Mouse (Mus musculus): ENCODE data around the gene Fam133b.
A peak's percentile ranks its signal among the peaks of the same experiment; 100 is the strongest.
"Not testable (repeated sequence)": the region's sequence is repeated elsewhere in the genome, so short reads cannot be mapped to it uniquely, and the experiment has no call there.

The Fam133b gene

DNA sequence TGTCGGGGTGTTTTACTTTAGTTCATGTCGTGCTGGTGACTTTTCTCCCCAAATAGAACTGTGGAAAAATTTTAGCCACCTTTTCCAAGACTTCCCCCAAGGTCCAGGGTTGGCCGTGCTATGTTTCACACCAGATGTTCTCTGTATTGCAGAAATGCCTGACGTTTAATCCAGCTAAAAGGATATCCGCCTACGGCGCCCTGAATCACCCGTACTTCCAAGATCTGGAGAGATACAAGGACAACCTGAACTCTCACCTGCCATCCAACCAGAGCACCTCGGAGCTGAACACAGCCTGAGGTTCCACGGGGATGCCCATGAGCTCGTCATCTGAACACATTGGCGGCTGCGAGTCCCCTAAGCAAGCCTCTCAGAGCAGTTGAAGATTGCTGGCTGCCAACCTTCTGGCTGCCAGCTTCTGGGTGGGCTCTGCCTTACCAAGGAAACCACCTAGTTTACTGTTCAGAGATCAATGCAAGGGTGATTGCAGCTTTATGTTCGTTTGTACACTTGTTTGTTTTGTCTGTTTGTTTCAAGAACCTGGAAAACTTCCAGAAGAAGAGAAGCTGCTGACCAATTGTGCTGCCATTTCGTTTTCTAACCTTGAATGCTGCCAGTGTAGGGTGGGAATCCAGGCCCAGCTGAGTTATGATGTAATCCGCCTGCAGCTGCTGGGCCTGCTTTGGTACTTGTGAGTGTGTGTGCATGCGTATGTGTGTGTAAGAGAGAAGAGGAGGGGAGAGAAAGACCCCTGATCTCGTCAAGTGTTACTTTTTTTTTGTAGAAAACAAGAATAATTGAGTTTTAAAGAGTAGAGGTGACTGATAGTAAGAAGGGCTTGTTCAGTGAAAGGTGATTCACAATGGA lies 22.9 kb upstream of the Fam133b start:
- no peak for DNase-seq (ENCODE audit: low spot score in 2 of 2)

DNA sequence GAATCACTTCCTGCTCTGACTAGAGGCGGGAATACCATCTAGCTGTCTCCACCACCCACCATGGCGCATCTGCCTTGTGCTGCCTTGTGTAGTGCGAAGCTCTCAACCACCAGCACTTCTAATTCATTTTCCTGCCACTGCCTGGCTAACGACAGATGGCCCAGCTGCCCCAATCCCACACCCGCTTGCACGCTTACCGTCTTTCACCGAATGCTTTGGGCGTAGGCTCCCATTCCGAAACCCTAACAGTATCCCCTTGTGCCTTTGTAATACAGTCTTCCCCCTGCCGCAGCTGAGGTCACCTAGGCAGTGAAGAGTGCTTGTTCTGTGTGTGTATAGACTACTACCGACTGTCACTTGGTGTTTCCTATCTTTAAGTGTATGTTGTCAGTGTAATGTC lies 21.9 kb upstream of the Fam133b start:
- DNase-seq (ENCODE audit: low spot score in 2 of 2) = no peak

DNA sequence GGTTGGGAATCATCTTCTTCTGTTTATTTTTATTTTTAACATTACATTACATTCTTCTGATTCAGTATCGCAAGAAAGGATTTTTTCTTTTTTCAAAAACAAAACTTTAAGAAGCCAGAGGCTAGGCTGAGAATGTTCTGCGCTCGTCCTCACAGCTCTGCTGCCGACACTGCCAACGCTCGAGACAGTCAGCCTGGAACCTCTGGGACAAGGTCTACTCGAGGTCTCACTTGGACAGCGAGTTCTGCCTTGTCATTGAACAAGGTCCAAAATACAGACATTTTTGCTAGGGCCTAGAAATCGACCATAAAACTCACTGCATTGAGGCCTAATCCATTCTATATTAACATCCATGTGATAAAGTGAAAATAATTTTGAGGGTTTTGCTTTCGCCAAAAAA lies 20.8 kb upstream of the Fam133b start:
- no peak for DNase-seq (ENCODE audit: low spot score in 2 of 2)

GRCm38 (mm10) chr5:3527041-3527691 lies 16.5 kb upstream of the Fam133b start:
- no peak for DNase-seq (ENCODE audit: low spot score in 2 of 2)

DNA sequence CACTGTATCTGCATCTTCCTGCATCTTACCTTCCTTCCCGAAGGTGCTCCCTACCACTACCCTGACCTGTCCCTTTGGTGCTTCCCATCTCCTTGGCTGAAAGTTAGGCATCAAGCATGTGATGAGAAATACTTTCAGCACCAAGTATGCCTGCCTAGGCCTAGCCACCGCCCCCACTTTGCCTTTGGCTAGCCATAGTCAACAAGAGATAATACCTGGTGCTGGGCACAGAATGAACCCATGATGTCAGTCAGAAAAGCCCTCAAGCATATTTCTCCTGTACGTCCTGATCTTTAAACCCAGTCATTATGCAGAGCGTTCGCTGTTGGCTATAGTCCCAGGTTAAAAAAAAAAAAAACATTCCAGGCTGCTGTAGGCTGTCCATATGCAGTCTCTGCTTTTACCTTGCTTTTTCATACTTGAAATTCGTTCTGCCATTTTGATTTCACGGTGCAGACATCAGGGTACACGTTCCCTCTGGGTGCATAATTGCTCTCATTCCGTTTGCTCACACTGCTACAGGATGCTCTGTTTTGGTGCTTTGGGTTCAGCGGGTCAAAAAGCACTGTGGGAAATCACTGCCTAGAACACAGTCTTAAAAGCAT lies 13.9 kb upstream of the Fam133b start:
- DNase-seq (ENCODE audit: low spot score in 2 of 2) = no peak

GRCm38 (mm10) chr5:3532048-3532447 lies 11.6 kb upstream of the Fam133b start:
- not testable (repeated sequence) for DNase-seq (ENCODE audit: low spot score in 2 of 2)

DNA sequence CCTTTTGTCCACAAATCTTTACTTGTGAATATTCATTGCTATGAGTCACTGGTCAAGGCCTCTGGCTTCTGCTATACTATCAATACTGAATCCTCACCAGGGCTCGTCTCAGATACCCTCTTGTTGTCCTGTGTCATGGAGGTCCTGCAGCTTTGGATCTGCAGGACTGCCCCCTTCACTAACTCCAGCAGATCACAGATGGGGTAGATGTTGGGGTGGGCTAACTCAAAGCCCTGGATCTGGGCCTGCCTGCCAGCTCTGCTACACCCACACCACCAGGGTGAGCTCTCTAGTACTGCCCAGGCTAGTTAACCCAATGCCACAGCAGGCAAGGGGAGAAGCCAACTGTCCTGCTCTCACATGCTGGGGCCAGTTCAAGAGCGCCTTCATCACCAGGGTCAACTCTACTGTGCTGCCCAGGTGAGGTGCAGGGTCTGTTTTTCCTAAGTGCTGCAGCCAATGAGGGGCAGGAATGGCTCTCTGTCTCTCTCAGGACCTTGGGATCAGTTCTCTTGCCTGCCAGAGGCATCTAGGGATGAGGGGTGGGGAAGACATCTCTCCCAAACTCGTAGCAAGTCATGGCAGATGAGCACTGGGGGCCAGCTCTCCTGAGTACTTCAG lies 6.9 kb upstream of the Fam133b start:
- no peak for DNase-seq (ENCODE audit: low spot score in 2 of 2)

- DNase-seq (ENCODE audit: low spot score in 2 of 2) = no peak
Observed at GRCm38 (mm10) chr5:3538505-3539472, 4.8 kb upstream of the Fam133b start.

- DNase-seq (ENCODE audit: low spot score in 2 of 2) = no peak
Observed at GRCm38 (mm10) chr5:3541871-3542270, 1.8 kb upstream of the Fam133b start.

- no peak for DNase-seq (ENCODE audit: low spot score in 2 of 2)
Observed at GRCm38 (mm10) chr5:3544480-3544769, 792 bp downstream of the Fam133b start.

GRCm38 (mm10) chr5:3546226-3546625 lies 2.6 kb downstream of the Fam133b start:
- no peak for DNase-seq (ENCODE audit: low spot score in 2 of 2)

DNA sequence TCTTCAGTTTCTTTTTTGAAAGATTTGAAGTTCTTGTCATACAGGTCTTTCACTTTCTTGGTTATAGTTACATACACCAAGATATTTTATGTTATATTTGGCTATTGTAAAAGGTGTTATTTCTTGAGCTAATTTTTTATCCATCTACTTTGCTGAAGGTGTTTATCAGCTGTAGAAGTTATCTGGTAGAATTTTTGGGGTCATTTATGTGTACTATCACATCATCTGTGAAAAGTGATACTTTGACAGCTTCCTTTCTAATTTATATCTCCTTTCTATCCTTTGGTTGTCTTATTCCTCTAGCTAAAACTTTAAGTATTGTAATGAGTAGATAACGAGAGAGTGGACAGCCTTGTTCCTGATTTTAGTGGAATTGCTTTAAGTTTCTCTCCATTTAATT lies 7.8 kb downstream of the Fam133b start:
- no peak for DNase-seq (ENCODE audit: low spot score in 2 of 2)

GRCm38 (mm10) chr5:3554198-3554597 lies 10.6 kb downstream of the Fam133b start:
- no peak for DNase-seq (ENCODE audit: low spot score in 2 of 2)

GRCm38 (mm10) chr5:3571266-3571665 lies 27.6 kb downstream of the Fam133b start, which contains the start of gene 1700109H08Rik:
1700109H08Rik (plus strand) TSS chr5:3571566.
- no peak for DNase-seq (ENCODE audit: low spot score in 2 of 2)

GRCm38 (mm10) chr5:3574825-3575224 lies 31.2 kb downstream of the Fam133b start:
- no peak for DNase-seq (ENCODE audit: low spot score in 2 of 2)

GRCm38 (mm10) chr5:3577939-3578338 lies 34.3 kb downstream of the Fam133b start:
- DNase-seq (ENCODE audit: low spot score in 2 of 2) = no peak

DNA sequence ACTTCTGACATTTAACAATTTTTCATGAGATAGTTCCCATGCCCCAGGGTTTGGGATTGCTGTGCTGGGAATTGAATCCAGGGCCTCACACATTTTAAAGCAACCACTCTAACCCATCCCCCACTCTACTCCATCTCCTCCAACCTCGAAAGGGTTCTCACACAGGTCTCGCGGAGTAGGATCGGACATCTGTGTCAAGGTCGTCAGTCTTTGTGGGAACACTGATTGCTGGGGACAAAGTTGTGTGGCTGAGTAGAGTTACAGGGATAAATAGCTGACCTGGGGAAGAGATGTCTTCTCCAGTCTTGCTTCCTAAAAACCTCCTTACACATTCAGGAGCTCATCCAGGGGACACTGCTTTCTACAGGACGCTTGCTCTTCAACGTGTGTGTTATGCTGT lies 35.4 kb downstream of the Fam133b start:
- no peak for DNase-seq (ENCODE audit: low spot score in 2 of 2)

DNA sequence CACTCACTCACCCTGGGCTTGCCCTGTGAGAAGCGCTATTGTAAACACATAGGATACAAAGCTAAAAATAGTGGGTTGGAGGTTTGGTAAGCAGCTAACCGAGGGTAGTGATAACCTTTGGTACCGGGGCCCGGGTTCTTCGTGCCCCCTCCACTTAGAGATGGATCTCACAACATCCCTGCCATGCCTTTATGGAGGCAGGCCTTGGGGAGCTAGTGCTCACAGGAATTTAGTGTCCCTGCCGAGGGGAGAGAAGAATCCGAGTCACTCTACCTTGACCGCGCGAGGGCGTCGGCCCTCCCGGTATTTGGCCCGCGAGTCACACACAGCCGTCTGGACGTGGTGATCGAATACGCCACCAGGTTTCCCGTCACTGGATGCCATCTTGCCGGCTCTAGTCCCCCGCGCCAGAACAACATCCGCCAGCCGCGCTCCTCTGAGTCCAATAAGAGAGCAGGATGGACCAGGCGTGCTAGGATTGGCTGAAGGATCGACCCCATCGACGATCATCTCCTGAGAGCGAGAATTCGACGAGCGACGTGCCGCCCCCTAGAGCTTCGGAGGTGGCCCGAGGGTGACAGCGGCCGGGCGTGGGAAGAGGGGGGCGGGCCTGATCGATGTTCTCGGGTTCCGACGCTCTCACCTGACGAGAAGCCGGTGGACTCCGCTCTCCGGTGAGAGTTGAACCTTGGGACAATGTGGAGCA lies 52.2 kb downstream of the Fam133b start, which contains the start of gene Pex1:
Gene Pex1, plus strand, starts transcription at position 374 of the 706 bp plus-strand sequence.
- DNase-seq (ENCODE audit: low spot score in 2 of 2) = peak; percentile 93

GRCm38 (mm10) chr5:3596399-3596766 lies 52.8 kb downstream of the Fam133b start, which contains the start of gene Rbm48:
Rbm48 (minus strand) TSS chr5:3596585.
- DNase-seq (ENCODE audit: low spot score in 2 of 2) = peak; percentile 81 to 85

- DNase-seq (ENCODE audit: low spot score in 2 of 2) = no peak
Observed at GRCm38 (mm10) chr5:3597171-3597570, 53.5 kb downstream of the Fam133b start.

- no peak for DNase-seq (ENCODE audit: low spot score in 2 of 2)
Observed at GRCm38 (mm10) chr5:3598766-3599165, 55.1 kb downstream of the Fam133b start.
